Mouse (Mus musculus) cerebellum, adult 11-12 months (tissue): ENCODE results near the gene Cers1.
A peak's percentile ranks its signal among the peaks of the same experiment; 100 is the strongest.

Source experiments
- DNase-seq: peaks from one replicate; pipeline ENCODE4 v3.0.0; 2022

Cers1 gene

DNA sequence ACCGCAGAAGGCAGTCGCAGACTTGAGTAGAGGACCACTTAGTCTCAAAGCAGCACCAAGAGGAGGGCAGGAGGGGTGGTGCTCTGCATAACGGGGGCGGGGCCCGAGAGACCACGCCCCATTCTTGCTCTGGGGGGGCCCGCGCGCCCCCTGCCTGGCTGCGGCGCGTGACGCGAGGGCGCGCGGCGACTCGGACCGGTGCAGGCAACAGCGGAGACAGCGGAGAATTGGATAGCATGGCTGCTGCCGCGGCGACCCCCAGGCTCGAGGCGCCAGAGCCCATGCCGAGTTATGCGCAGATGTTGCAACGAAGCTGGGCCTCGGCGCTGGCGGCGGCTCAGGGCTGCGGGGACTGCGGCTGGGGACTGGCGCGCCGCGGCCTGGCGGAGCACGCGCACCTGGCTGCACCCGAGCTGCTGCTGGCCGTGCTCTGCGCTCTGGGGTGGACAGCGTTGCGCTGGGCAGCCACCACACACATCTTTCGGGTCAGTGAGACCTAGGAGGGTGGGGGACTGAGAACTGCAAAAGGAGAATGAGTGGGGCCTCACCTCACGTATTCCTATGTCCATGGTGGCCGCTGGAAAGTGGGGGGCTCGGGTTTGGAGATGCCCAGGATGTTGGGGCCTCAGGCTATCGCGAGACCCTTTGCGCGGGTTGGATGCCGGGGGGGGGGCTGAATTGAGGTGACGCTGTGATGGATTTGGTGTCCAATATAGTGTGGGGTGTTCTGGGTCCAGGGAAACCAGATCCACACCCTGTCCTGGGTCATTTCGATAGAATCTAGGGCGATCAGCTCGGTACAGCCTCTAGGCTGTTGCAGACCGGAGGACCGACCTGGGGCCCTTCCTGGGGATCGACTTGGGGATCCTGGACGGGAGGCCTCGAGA, at the start of gene Cers1:
Gene Cers1 (plus strand): TSS at position 152 of the 887 bp plus-strand sequence.
- peak; percentile 81 for DNase-seq

DNA sequence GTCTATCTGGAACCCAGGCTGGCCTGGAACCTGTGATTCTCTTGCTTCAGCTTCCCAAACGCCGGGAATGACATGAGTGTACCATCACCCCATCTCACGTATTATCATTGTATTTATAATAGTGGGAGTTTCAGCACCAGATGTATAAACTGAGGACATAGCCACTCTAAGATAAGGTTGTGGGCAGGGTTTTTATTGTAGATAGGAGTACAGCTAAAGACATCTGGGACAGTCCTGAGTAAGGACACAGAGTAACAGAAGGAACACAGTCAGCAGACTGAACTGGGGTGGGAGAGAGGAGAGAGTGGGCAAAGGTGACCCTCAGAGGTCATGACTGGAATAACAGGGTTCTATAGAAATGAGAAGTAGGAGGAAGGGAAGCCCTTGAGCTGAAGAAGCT, 47.9 kb upstream of the Cers1 start:
- no peak for DNase-seq

DNA sequence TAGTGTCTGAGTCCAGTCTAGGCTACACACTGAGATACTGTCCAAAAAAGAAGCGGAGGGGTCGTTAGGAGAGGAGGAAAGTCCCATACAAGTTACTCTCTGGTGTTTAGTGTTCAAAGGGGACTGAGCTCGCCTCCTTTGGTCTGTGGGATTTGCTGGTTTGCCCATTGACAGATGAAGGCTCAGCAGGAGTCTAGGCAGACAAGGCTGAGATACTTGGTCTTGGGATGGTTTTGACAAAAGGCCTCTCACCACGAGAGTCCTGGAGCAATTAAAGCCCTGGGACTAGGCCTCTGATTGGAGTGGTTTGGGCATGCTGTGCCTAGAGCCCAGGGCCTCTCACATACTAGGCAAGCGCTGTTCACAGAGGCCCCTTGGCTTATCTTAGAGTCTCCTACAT, 47.3 kb upstream of the Cers1 start:
- peak; percentile 29 for DNase-seq

DNA sequence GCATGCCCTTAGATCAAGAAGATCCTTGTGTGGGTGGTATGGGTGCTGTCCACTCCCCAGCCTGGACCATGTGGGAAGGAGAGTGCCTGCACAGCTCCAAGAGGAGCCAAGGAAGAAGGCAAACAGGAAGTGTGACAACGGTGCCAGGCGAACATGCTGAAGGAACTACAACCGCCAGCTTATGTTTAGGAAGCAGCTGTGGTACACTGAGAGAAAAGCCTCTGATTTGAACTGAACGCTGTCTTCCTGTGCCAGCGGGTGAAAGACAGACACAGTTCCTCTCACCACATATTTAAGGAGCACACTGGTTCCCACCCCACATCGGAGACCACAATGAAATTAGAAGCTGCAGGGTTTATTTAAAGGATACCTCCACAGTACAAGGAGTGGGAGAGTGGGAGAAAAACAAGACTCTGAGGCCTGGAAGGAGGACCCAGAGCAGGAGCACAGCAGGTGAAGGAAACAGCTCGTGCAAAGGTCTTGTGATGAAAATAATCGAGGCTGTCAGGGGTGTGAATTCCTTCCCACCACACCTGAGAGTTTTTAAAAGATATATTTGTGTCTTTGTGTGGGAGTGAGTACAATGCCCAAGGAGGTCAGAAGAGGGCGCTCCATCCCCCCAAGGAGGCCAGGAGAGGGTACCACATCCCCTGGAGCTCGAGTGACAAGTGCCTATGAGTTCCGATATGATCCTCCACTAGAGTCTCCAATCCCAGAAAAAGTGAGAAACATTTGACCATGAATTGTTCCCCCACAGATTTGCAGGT, 46.6 kb upstream of the Cers1 start:
- no peak for DNase-seq

DNA sequence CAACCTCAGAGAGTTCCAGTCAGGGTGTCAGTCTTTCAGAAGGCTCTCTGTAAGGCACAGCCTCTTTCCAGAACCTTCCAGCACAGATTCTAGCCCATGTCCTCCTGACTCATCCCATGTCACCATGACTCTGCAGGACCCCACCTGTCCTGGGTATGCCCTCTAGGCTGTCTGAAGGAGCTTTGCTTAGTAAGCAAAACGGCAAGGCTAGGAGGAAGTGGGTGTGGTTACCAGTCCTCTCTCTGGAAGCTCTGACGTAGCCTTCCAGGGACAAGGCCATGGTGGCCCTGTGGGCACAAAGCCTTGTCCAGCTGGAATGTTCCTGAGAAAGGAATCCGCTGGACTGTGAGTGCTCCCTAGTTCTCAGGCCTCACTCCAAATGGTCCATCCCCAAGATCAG, 42.6 kb upstream of the Cers1 start:
- DNase-seq: no peak

DNA sequence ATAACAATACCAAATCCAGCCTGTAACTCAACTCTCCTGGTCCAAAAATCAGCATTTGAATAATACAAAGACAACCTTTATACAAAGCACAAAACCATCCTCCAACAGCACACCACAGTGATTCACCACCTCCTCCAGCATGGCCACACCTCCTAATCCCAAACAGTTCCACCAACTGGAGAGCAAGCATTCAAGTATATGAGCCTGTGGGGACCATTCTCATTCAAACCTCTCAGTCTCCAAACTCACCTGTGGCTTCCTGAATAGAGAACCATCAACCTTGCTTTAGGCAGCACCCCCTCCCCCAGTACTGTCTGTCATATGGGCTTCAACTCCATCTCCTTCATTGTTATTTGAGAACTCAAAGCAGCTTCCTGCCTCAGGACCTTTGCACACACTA, 41.2 kb upstream of the Cers1 start:
- DNase-seq: no peak

DNA sequence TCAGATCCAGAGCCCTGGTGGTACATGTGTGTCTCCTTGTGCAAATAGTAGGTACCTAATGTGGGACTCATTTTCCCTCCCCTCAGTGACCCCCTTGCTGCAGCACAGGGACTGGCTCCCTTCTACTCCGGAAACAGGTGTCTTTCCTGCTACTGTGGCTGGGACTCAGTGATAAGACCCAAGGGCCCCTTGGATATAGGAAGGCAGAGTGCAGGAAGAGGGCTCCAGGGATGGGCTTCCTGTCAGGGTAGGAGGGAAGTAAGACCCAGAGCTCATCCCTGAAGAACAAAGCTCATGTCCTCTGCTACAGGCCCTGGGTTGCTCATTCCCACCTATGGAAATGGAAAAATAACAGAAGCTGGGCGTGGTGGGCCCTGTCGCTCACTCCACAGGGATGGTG, 39.1 kb upstream of the Cers1 start:
- no peak for DNase-seq

DNA sequence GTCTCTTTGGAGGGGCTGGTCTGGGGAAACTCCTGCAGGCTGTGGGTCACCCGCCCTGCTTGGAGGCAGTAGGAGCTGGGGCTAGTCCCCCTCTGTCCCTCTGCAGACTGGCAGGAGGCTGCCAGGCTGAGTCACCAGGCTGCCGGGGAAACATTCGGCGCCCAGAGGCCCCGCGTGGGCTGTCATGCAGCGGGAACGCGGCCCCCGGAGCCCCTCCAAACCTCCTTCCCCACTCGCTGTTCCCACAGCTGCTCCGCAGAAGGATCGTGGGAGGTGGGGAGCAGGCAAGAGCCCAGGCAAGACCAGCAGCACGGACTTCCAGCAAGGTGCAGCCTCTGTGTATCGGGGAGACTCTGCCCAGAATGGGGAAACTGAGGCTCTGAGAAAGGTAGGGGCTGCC, 37.4 kb upstream of the Cers1 start:
- no peak for DNase-seq

DNA sequence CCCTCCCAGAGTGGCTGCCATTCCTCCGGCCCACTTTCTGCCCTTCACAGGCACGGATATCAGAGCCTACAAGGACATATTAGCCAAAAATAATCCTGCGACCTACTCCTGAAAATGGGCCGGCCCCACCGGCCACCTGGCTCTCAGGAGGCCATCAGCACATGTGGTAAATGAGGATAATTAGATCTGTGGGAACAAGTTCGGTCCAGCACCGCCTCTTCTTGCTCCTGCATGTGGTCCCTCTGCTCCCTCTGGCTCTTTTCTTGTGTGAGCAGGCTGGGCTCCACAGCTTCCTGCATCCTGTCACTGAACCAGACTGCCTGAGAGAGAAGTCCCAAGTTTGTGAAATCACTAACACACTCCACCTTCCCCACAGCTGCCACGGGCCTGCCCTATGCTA, 36.3 kb upstream of the Cers1 start:
- DNase-seq: peak; percentile 41

DNA sequence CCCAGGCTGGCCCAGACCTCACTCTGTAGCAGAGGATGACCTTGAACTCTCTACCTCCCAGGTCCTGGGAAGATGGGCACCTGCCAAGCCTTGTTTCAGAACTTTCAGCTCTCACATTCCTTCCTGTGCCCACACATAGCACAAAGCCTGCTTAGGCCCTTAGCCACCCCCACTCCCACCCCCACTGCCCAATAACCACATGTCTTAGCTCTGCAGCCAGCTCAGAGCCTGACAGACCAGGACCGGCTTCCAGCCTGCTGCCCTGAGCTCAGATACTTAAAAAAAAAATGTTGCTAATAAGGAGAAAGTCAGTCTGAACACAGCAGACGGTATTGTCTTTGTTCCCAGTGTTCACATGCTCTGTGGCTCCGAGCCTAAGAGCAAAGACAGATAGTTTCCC, 34.6 kb upstream of the Cers1 start:
- no peak for DNase-seq

DNA sequence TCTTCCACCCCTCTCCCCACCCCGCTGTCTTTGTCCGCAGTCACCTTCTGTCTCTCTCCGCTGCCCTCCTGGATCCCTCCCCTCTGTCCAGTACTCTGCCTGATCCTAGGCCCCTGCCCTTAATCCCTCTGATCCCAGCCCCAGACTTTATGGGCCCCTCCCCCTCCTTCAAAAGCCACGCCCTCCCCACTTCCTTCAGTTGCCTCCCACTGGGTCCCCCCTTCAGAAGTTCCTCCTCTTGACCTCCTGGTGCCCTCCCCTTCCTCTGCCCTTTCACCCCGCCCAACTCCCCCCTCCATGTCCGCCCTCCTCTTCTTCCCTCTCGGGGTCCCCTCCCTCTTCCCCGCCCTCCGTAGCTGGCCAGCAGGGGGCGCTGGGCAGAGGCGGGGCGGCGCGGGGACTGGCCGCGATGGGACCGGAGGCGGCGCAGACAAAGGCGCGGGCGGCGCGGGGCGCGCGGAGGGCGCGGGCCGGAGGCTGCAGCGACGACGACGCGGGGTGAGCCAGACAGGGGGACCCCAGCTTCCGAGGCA, 32.9 kb upstream of the Cers1 start, which contains the start of gene Homer3:
Gene Homer3 (plus strand): TSS at position 225 of the 533 bp plus-strand sequence.
- DNase-seq: peak; percentile 60

DNA sequence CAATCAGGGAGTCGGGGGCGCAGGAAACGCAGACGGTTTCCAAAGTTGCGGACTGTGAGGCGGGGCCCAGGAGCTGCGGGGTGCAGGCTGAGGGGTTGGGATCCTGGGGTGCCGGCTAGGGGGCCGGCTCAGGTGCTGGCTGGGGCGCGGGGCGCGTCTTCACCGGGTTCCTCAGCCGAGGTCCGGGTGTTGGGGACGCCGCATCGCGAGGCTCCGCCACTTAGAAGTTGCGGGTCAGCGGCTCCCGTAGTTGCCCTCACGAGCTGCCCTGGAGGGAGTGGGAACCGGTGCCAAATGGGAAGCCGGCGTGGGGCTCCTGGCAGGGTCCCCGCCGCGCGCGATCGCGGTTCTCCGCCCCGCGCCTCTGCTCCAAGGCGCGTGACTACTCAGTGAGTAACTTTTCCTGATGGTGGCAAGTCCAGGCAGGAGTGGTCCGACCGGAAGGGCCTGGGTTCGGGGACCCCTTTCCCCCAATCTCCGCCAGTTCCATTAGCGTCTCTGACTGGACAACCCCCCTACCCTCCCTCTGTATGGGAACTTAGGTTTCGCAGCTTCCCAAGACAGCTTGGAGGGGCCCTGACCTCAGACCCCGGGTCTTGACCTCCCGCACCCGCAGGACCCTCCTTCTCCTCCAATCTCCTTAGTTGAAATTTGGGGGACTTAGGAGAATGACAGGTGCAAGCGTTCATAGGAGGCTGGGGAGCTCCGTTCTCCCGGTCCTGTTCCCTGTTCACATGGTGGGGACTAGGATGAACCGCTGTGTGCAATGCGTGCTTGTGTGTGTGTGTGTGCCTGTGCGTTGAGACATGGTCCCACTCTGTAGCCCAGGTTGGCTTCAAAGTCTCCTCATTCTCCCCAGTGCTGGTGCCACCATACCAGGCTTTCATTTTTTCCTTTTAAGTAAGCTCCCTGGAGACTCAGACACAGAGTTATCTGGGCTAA, 32.2 kb upstream of the Cers1 start:
- DNase-seq: no peak

DNA sequence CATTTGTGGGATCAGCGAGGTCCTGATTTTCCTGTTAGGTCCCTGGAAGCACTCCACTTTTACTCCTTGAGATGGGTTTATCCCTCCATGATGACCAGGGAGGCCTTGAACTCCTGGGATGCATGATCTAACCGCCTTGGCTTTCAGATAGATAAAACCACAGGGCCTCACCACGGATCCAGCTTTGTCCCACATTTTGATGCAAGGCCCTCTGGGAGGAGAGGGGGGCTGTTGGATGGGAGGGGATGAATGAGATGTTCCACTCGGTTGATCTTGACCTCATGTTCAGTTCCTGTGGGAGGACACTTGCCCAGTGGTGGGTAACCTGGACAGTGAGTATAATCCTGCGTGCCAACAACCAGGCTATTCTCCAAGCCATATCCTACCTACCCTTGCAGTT, 31.2 kb upstream of the Cers1 start:
- no peak for DNase-seq

DNA sequence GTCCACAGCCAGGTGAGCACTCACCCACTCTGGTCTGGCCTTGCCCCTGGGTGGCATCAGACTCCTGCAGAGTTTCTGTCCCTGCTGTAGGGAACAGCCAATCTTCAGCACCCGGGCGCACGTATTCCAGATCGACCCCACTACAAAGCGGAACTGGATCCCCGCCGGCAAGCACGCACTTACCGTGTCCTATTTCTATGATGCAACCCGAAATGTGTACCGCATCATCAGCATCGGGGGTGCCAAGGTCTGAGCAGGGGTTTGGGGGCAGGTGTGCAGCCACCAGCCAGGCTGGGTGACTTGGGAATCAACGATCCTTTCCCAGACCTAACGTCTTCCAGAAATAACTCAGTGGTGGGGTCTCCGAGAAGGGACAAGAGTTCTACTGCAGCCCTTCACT, 30.3 kb upstream of the Cers1 start:
- DNase-seq: no peak

DNA sequence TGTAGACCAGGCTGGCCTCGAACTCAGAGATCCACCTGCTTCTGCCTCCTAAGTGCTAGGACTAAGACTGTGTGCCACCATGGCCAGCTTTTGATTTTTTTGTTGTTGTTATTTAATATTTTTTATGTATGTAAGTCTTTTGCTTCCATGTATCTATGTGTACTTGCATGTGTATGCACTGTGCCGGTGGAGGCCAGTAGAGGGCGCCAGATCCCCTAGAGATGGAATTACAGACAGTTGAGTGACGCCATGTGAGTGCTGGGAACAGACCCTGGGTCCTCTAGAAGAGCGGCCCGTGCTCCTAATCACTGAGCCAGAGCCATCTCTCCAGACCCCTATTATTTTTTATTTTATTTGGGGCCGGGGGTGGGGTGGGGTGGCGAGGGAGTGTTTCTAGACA, 28.8 kb upstream of the Cers1 start:
- no peak for DNase-seq

DNA sequence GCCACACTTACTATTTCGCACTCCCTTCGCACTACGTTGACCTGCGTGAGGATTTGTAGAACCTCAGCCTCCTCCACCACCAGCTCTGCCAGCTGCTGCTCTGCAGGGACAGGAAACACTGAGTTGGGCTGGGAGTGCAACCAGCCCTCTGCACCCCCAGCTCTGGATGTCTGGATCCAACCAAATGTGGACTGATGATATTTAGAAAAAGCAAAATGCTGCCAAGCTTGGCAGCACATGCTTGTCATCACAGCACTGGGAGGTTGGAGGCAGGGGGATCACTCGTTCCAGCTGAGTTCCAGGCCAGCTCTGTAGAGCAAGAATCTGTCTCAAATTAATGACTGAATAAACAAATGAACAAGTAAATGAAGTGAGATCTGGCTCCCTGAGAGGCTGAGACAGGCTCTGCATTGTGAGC, 21.6 kb upstream of the Cers1 start:
- no peak for DNase-seq

DNA sequence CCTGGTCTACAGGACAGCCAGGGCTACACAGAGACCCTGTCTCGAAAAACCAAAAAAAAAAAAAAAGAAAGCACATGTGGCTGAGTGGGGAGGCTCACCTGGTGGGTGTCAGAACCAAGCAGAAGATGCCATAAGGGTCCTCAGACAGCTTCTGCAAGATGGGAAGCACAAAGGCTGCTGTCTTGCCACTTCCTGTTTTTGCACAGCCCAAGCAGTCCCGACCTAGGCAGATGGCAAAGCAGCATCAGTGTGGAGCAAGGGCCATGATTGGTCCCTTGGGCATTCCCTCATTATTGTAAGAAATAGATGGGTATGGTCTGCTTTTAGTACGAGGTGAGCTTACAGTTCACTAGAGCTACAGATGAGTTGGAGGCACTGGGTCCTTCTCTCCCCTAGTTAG, 14.7 kb upstream of the Cers1 start:
- no peak for DNase-seq

DNA sequence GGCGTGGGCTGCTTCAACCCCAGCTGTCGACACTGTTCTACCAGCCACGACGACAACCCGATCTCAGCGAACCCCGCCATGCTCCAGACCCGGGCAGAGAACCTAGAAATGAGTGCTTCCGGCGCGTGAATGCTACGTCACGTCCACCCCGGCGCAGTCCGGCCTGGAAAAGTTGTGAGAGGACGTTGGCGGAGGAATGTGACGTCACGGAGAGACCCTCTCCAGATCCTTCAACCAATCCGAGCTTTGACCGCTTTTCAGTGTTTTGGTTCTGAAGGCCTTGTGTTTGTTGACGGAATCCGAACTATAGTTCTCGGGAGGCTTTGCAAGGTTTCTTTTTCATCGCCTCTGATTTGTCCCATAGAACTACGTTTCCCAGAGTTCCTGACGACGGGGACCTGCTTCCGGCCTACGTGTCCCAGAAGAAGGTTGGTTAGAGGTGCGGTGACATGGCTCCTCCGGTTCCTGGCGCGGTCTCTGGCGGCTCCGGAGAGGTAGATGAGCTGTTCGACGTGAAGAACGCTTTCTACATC, 13.2 kb upstream of the Cers1 start, which contains the start of the genes Ddx49 and Cope:
Gene Ddx49 (minus strand): TSS at position 132 of the 533 bp plus-strand sequence.
Gene Cope (plus strand): TSS at position 161 of the 533 bp plus-strand sequence.
- DNase-seq: peak; percentile 91

DNA sequence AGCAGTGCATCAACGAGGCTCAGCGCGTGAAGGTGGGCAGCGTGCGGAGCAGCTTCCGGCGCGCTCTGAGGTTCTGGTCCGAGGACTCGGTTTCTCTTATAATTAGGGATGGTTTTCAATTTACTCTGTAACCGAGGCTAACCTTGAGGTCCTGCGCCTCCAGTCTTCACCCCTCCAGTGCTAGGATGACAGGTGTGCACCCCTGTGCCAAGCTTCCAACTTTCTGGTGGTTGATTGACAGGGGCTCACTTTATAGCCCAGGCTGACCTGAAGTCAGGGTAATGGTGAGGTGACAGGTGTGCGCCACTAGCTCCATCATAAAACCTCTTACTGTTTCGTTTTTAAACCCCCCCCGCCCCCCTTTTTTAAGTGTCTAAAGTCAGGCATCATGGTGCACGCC, 12.7 kb upstream of the Cers1 start:
- DNase-seq: no peak

DNA sequence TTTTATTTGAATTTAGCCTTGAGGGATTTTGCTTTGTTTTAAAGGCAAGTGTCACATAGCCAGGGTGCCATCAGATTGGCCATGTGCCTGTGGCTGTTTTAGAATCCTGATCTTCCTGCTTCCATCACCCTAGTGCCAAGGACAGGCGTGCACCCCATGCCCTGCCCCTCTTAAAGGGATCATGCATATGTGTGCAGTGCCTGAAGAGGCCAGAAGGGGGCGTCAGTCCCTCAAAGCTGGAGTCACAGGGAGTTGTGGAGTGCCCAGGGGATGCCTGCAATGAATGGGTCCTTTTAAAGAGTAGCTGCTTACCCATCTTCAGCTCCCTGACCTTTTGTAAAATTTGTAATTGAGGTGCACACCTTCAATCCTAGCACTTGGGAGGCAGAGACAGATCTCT, 6.3 kb upstream of the Cers1 start:
- DNase-seq: no peak

DNA sequence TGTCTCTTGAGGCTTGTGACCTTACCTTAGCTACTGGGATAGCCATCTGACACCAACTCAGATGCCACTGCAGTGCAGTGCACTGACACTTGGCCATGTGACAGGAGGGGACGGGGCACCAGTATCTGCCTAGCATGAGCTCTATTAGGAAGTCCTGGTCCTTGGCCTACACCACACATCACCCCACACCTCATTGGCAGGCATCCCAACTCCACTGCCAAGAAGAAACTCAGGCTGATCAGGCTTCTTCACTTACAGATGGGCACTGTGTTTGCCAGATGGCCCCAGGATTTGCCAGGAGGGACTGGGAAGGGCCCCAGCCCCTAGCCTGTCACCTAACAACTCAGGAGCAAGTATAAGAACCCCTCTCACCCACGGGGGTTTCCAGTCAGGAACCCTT, 2.2 kb upstream of the Cers1 start:
- peak; percentile 66 for DNase-seq
